Mouse (Mus musculus): ENCODE data around the gene Arl4d. TPM values are rescaled to one million over a fixed set of nuclear protein-coding genes. Genes with fewer than 3 reads are reported as not detected.

Gene Arl4d
- total and polyA plus RNA-seq, 3 experiments, result 18.9 to 23.5 (median 23.4) TPM

- peak; percentile 63 to 70 for DNase-seq
- Histone ChIP-seq H3K27ac (peak overlapping the region; percentile 88), H3K27me3 (ENCODE audit: control insufficient read depth, insufficient read depth, low read length) (no peaks in the 10 kb centered on the region), H3K4me3 (peak overlapping the region; percentile 66), H3K79me2 (replicated peaks; ENCODE audit: control insufficient read depth, insufficient read depth, low read length) (no peaks in the 10 kb centered on the region), H3K4me1 (ENCODE audit: control insufficient read depth, insufficient read depth, low read length) (peaks cover 9% of the 10 kb centered on the region), H3K9ac (ENCODE audit: low read depth, low read length) (peak overlapping the region; percentile 81), H3K36me3 (ENCODE audit: control insufficient read depth, insufficient read depth, low read length) (no peaks in the 10 kb centered on the region)
- WGBS, result 32% methylated on average over 28 of the region's 28 CpGs
- no peak; the same call in 1 of the 2 replicates for TF ChIP-seq CTCF (IDR thresholded peaks at IDR 0.05)
- 0 out of 2 replicates have a peak, but pooled peaks have one; percentile 14 for TF ChIP-seq POLR2A (IDR thresholded peaks at IDR 0.05; ENCODE audit: insufficient read depth, low read depth, low read length)
- intact Hi-C loops (cut with DNase I), result no loop called here
Measured at GRCm38 (mm10) chr11:101666626-101667345, 1.4 kb downstream of the Arl4d start.

GRCm38 (mm10) chr11:101667871-101668532 lies 2.7 kb downstream of the Arl4d start:
- H3K4me3 ChIP-seq, result peak overlapping the region; percentile 66
- peak; percentile 70 to 81 for DNase-seq
- peak overlapping the region; percentile 27 for H3K9ac ChIP-seq (ENCODE audit: low read depth, low read length)
- no peaks in the 10 kb centered on the region for H3K36me3 ChIP-seq (ENCODE audit: control insufficient read depth, insufficient read depth, low read length)
- TF ChIP-seq POLR2A (IDR thresholded peaks at IDR 0.05; ENCODE audit: insufficient read depth, low read depth, low read length), result peak; percentile 60
- no peak for TF ChIP-seq CTCF (IDR thresholded peaks at IDR 0.05)
- intact Hi-C loops (cut with DNase I), result no loop called here
- H3K4me1 ChIP-seq (ENCODE audit: control insufficient read depth, insufficient read depth, low read length), result peaks cover 11% of the 10 kb centered on the region
- WGBS, result 13% methylated on average over 14 of the region's 14 CpGs
- H3K27me3 ChIP-seq (ENCODE audit: control insufficient read depth, insufficient read depth, low read length), result no peaks in the 10 kb centered on the region
- H3K79me2 ChIP-seq (replicated peaks; ENCODE audit: control insufficient read depth, insufficient read depth, low read length), result no peaks in the 10 kb centered on the region
- peak overlapping the region; percentile 88 for H3K27ac ChIP-seq

- DNase-seq, result peak; percentile 57 to 72
- no peak for TF ChIP-seq CTCF (IDR thresholded peaks at IDR 0.05)
- peak; percentile 53 for TF ChIP-seq POLR2A (IDR thresholded peaks at IDR 0.05; ENCODE audit: insufficient read depth, low read depth, low read length)
- TF ChIP-seq EP300 (IDR thresholded peaks at IDR 0.05; ENCODE audit: insufficient read depth, low read depth, low read length), result peak; percentile 75
- Histone ChIP-seq H3K79me2 (replicated peaks; ENCODE audit: control insufficient read depth, insufficient read depth, low read length) (no peaks in the 10 kb centered on the region), H3K27ac (peak overlapping the region; percentile 88), H3K36me3 (ENCODE audit: control insufficient read depth, insufficient read depth, low read length) (no peaks in the 10 kb centered on the region), H3K4me3 (peak overlapping the region; percentile 66), H3K4me1 (ENCODE audit: control insufficient read depth, insufficient read depth, low read length) (peaks cover 12% of the 10 kb centered on the region), H3K27me3 (ENCODE audit: control insufficient read depth, insufficient read depth, low read length) (no peaks in the 10 kb centered on the region), H3K9ac (ENCODE audit: low read depth, low read length) (peak overlapping the region; percentile 47)
- intact Hi-C loops (cut with DNase I), result no loop called here
- 10% methylated on average over 13 of the region's 13 CpGs for WGBS
Measured at GRCm38 (mm10) chr11:101668546-101669261, 3.4 kb downstream of the Arl4d start.

GRCm38 (mm10) chr11:101670334-101670733 lies 5.0 kb downstream of the Arl4d start:
- TF ChIP-seq POLR2A (IDR thresholded peaks at IDR 0.05; ENCODE audit: insufficient read depth, low read depth, low read length), result no peak
- TF ChIP-seq EP300 (IDR thresholded peaks at IDR 0.05; ENCODE audit: insufficient read depth, low read depth, low read length), result no peak
- TF ChIP-seq CTCF (IDR thresholded peaks at IDR 0.05), result no peak
- Histone ChIP-seq H3K4me1 (ENCODE audit: control insufficient read depth, insufficient read depth, low read length) (peaks cover 13% of the 10 kb centered on the region), H3K9ac (ENCODE audit: low read depth, low read length) (no peak overlapping the region), H3K4me3 (no peak overlapping the region), H3K27me3 (ENCODE audit: control insufficient read depth, insufficient read depth, low read length) (no peaks in the 10 kb centered on the region), H3K36me3 (ENCODE audit: control insufficient read depth, insufficient read depth, low read length) (no peaks in the 10 kb centered on the region), H3K79me2 (replicated peaks; ENCODE audit: control insufficient read depth, insufficient read depth, low read length) (no peaks in the 10 kb centered on the region), H3K27ac (peak overlapping the region; percentile 85)
- 41% methylated on average over 1 of the region's 1 CpGs for WGBS
- no peak for DNase-seq
- intact Hi-C loops (cut with DNase I), result no loop called here

GRCm38 (mm10) chr11:101671255-101671654 lies 5.9 kb downstream of the Arl4d start:
- H3K27ac ChIP-seq, result no peak overlapping the region; the same call in 1 of the 2 replicates
- intact Hi-C loops (cut with DNase I), result no loop called here
- no peaks in the 10 kb centered on the region for H3K27me3 ChIP-seq (ENCODE audit: control insufficient read depth, insufficient read depth, low read length)
- 71% methylated on average over 4 of the region's 4 CpGs for WGBS
- no peaks in the 10 kb centered on the region for H3K36me3 ChIP-seq (ENCODE audit: control insufficient read depth, insufficient read depth, low read length)
- H3K4me1 ChIP-seq (ENCODE audit: control insufficient read depth, insufficient read depth, low read length), result peaks cover 13% of the 10 kb centered on the region
- no peaks in the 10 kb centered on the region for H3K79me2 ChIP-seq (replicated peaks; ENCODE audit: control insufficient read depth, insufficient read depth, low read length)
- H3K4me3 ChIP-seq, result no peak overlapping the region
- no peak for TF ChIP-seq POLR2A (IDR thresholded peaks at IDR 0.05; ENCODE audit: insufficient read depth, low read depth, low read length)
- TF ChIP-seq EP300 (IDR thresholded peaks at IDR 0.05; ENCODE audit: insufficient read depth, low read depth, low read length), result no peak
- TF ChIP-seq CTCF (IDR thresholded peaks at IDR 0.05), result no peak
- no peak for DNase-seq
- H3K9ac ChIP-seq (ENCODE audit: low read depth, low read length), result no peak overlapping the region
